Mouse (Mus musculus) midbrain, embryonic 14.5 days (tissue): ENCODE results near the gene Fbxw5. TPM values are rescaled to one million over a fixed set of nuclear protein-coding genes. Genes with fewer than 3 reads are reported as not detected.
A peak's percentile ranks its signal among the peaks of the same experiment; 100 is the strongest.

Experiments
- ATAC-seq: fragments of 200-750 bp; cut with Nextera tagmentation; 2 replicates; pipeline ENCODE4 v1.8.0; 2017; ENCODE audit warnings: moderate number of reproducible peaks, moderate library complexity; ENCODE audit not compliant: low FRiP score, low TSS enrichment
- DNase-seq: peaks from one replicate; pipeline ENCODE4 v3.0.0-alpha.2; 2015
- H3K27ac ChIP-seq: fragments of 300-500 bp; sonication (generic); replicated peaks from 2 replicates; pipeline ENCODE4 v1.5.1; 2014; ENCODE audit warnings: mild to moderate bottlenecking, low read depth, low read length, moderate library complexity
- H3K27me3 ChIP-seq: fragments of 300-500 bp; sonication (generic); 2 replicates; pipeline ENCODE4 v1.6.1; 2014; ENCODE audit warnings: low read length, control low read depth, mixed read lengths; ENCODE audit not compliant: control insufficient read depth, insufficient read depth
- H3K36me3 ChIP-seq: fragments of 300-500 bp; sonication (generic); 2 replicates; pipeline ENCODE4 v1.6.1; 2014; ENCODE audit warnings: low read length, control low read depth; ENCODE audit not compliant: control insufficient read depth, insufficient read depth
- H3K4me1 ChIP-seq: fragments of 300-500 bp; sonication (generic); 2 replicates; pipeline ENCODE4 v1.6.1; 2014; ENCODE audit warnings: mild to moderate bottlenecking, antibody characterized with exemption, low read length, control low read depth; ENCODE audit not compliant: control insufficient read depth, insufficient read depth
- H3K4me2 ChIP-seq: fragments of 300-500 bp; sonication (generic); 2 replicates; pipeline ENCODE4 v1.6.1; 2014; ENCODE audit warnings: mild to moderate bottlenecking, low read length, moderate library complexity
- H3K4me3 ChIP-seq: fragments of 300-500 bp; sonication (generic); replicated peaks from 2 replicates; pipeline ENCODE4 v1.5.1; 2014; ENCODE audit warnings: low read depth, low read length
- H3K9ac ChIP-seq: fragments of 300-500 bp; sonication (generic); replicated peaks from 2 replicates; pipeline ENCODE4 v1.6.1; 2014; ENCODE audit warnings: mild to moderate bottlenecking, low read length, moderate library complexity
- H3K9me3 ChIP-seq: fragments of 300-500 bp; sonication (generic); 2 replicates; pipeline ENCODE4 v1.6.1; 2016; ENCODE audit warnings: low read length, control low read depth, mixed read lengths; ENCODE audit not compliant: control insufficient read depth
- WGBS: fragments of 180-500 bp; shearing (Covaris S2); extraction: QIAGEN DNeasy Blood & Tissue Kit; methylation state at CpG from one replicate; pipeline ENCODE4 v1.1.7; 2014; 5-methylcytosine and 5-hydroxymethylcytosine counted together
- polyA plus RNA-seq: library from polyadenylated mRNA; unstranded; fragments of >200 nt; fragmentation: Nextera tagmentation; extraction: Ambion mirVana; gene quantifications from 2 replicates; pipeline ENCODE4 v1.2.1, GENCODE M21; 2014

Gene Fbxw5
- polyA plus RNA-seq, 1 experiment from 2014 or later: 117 TPM

GRCm38 (mm10) chr2:25469969-25470368 lies 30.6 kb upstream of the Fbxw5 start, which contains the start of gene Ptgds:
TSS of gene Ptgds (minus strand) at chr2:25470046.
- Histone ChIP-seq H3K9me3 (no peaks in the 10 kb centered on the region), H3K36me3 (no peaks in the 10 kb centered on the region), H3K9ac (no peak within 1 kb of the TSS), H3K27me3 (no peaks in the 10 kb centered on the region), H3K4me1 (peaks cover 3% of the 10 kb centered on the region; the same call in 1 of the 2 replicates), H3K27ac (peak within 1 kb of the TSS; percentile 41), H3K4me3 (no peak within 1 kb of the TSS), H3K4me2 (no peak within 1 kb of the TSS)
- no peak for DNase-seq
- WGBS: 75% methylated on average over 6 of the region's 6 CpGs
- no peak for ATAC-seq

GRCm38 (mm10) chr2:25472550-25472949 lies 28.0 kb upstream of the Fbxw5 start:
- H3K4me1 ChIP-seq: no peaks in the 10 kb centered on the region
- no peak overlapping the region for H3K4me3 ChIP-seq
- no peak overlapping the region for H3K27ac ChIP-seq
- DNase-seq (no peak), ATAC-seq (no peak)
- no peaks in the 10 kb centered on the region for H3K36me3 ChIP-seq
- no peak overlapping the region for H3K4me2 ChIP-seq
- no peaks in the 10 kb centered on the region for H3K9me3 ChIP-seq
- H3K27me3 ChIP-seq: no peaks in the 10 kb centered on the region
- H3K9ac ChIP-seq: no peak overlapping the region
- WGBS: 77% methylated on average over 2 of the region's 2 CpGs

GRCm38 (mm10) chr2:25477541-25477940 lies 23.0 kb upstream of the Fbxw5 start:
- no peak for ATAC-seq
- 85% methylated on average over 8 of the region's 8 CpGs for WGBS
- Histone ChIP-seq H3K27me3 (no peaks in the 10 kb centered on the region), H3K4me1 (no peaks in the 10 kb centered on the region), H3K4me2 (no peak overlapping the region), H3K9me3 (no peaks in the 10 kb centered on the region), H3K36me3 (no peaks in the 10 kb centered on the region), H3K27ac (no peak overlapping the region), H3K9ac (no peak overlapping the region), H3K4me3 (no peak overlapping the region)
- DNase-seq: no peak

GRCm38 (mm10) chr2:25477967-25478675 lies 22.4 kb upstream of the Fbxw5 start:
- no peak overlapping the region for H3K4me2 ChIP-seq
- ATAC-seq: no peak
- H3K4me3 ChIP-seq: no peak overlapping the region
- H3K9me3 ChIP-seq: no peaks in the 10 kb centered on the region
- H3K27ac ChIP-seq: no peak overlapping the region
- no peaks in the 10 kb centered on the region for H3K36me3 ChIP-seq
- no peak overlapping the region for H3K9ac ChIP-seq
- no peaks in the 10 kb centered on the region for H3K27me3 ChIP-seq
- WGBS: 92% methylated on average over 3 of the region's 3 CpGs
- no peak for DNase-seq
- H3K4me1 ChIP-seq: no peaks in the 10 kb centered on the region

GRCm38 (mm10) chr2:25479551-25480311 lies 20.8 kb upstream of the Fbxw5 start:
- no peak for ATAC-seq
- no peak for DNase-seq
- Histone ChIP-seq H3K9me3 (no peaks in the 10 kb centered on the region), H3K27me3 (no peaks in the 10 kb centered on the region), H3K4me3 (no peak overlapping the region), H3K4me1 (no peaks in the 10 kb centered on the region), H3K27ac (no peak overlapping the region), H3K4me2 (no peak overlapping the region), H3K9ac (no peak overlapping the region), H3K36me3 (no peaks in the 10 kb centered on the region)
- WGBS: 81% methylated on average over 10 of the region's 10 CpGs

GRCm38 (mm10) chr2:25480541-25480940 lies 20.0 kb upstream of the Fbxw5 start:
- Histone ChIP-seq H3K4me2 (no peak overlapping the region), H3K4me3 (no peak overlapping the region), H3K27me3 (no peaks in the 10 kb centered on the region), H3K4me1 (no peaks in the 10 kb centered on the region), H3K9me3 (no peaks in the 10 kb centered on the region), H3K27ac (no peak overlapping the region), H3K36me3 (no peaks in the 10 kb centered on the region), H3K9ac (no peak overlapping the region)
- 90% methylated on average over 1 of the region's 1 CpGs for WGBS
- ATAC-seq (no peak), DNase-seq (no peak)

- DNase-seq (peak; percentile 53), ATAC-seq (no peak)
- H3K9ac ChIP-seq: no peak overlapping the region
- no peak overlapping the region for H3K4me3 ChIP-seq
- 27% methylated on average over 7 of the region's 7 CpGs for whole genome bisulfite sequencing
- H3K4me2 ChIP-seq: no peak overlapping the region
- H3K9me3 ChIP-seq: no peaks in the 10 kb centered on the region
- no peaks in the 10 kb centered on the region for H3K4me1 ChIP-seq
- no peaks in the 10 kb centered on the region for H3K36me3 ChIP-seq
- H3K27ac ChIP-seq: no peak overlapping the region
- H3K27me3 ChIP-seq: no peaks in the 10 kb centered on the region
Observed at GRCm38 (mm10) chr2:25482969-25483368, 17.6 kb upstream of the Fbxw5 start.

- Histone ChIP-seq H3K27me3 (no peaks in the 10 kb centered on the region), H3K27ac (no peak overlapping the region), H3K36me3 (no peaks in the 10 kb centered on the region), H3K9ac (no peak overlapping the region), H3K9me3 (no peaks in the 10 kb centered on the region), H3K4me3 (no peak overlapping the region), H3K4me2 (no peak overlapping the region), H3K4me1 (no peaks in the 10 kb centered on the region)
- WGBS: 68% methylated on average over 11 of the region's 11 CpGs
- DNase-seq: no peak
- no peak for ATAC-seq
Observed at GRCm38 (mm10) chr2:25484901-25485647, 15.5 kb upstream of the Fbxw5 start.
